Mouse (Mus musculus) CH12.LX (cell line): ENCODE data around the gene 2300003K06Rik. TPM values are rescaled to one million over a fixed set of nuclear protein-coding genes. Genes with fewer than 3 reads are reported as not detected.

Source experiments
- DNase-seq: peaks from one replicate; pipeline ENCODE4 v3.0.0-alpha.2; 2013; ENCODE audit errors: extremely low read depth
- H3K27ac ChIP-seq: 2 replicates; pipeline ENCODE4 v1.5.1; 2012; ENCODE audit warnings: low read depth, mild to moderate bottlenecking, control low read depth, moderate library complexity; ENCODE audit not compliant: insufficient read depth
- H3K27me3 ChIP-seq: replicated peaks from 2 replicates; pipeline ENCODE3; 2012; ENCODE audit warnings: inconsistent platforms
- H3K36me3 ChIP-seq, 2 experiments: replicated peaks in 1 of 2; 2 replicates each; pipeline versions ENCODE3 to v1.6.1; 2012; ENCODE audit warnings: inconsistent platforms in 1 of 2, low read length in 1 of 2, mild to moderate bottlenecking in 1 of 2, mixed read lengths in 1 of 2, moderate library complexity in 1 of 2; ENCODE audit not compliant: control insufficient read depth in 1 of 2, insufficient read depth in 1 of 2
- H3K4me1 ChIP-seq, 2 experiments: 2 replicates each; pipeline ENCODE4 v1.6.1; 2012; ENCODE audit warnings: inconsistent platforms in 1 of 2, moderate library complexity in 1 of 2; ENCODE audit not compliant: insufficient read depth in 2 of 2, control insufficient read depth in 1 of 2
- H3K4me2 ChIP-seq: 2 replicates; pipeline ENCODE4 v1.6.1; 2012; ENCODE audit warnings: low read depth, mild to moderate bottlenecking, control low read depth; ENCODE audit not compliant: poor library complexity, insufficient read depth, severe bottlenecking
- H3K4me3 ChIP-seq, 3 experiments: fragments of 150-350 bp in 1 of 3; sonication (generic) in 1 of 3; replicated peaks in 1 of 3; 2 replicates each; pipeline versions ENCODE3 to v1.5.1; 2011 to 2012; ENCODE audit warnings: low read depth in 2 of 3, low read length in 2 of 3, mild to moderate bottlenecking in 2 of 3, moderate library complexity in 2 of 3, control low read depth in 1 of 3, improper control_type of control experiment in 1 of 3, inconsistent platforms in 1 of 3, mixed read lengths in 1 of 3; ENCODE audit not compliant: poor library complexity in 1 of 3
- H3K79me2 ChIP-seq: replicated peaks from 2 replicates; pipeline ENCODE4 v1.6.1; 2012; ENCODE audit warnings: mild to moderate bottlenecking, moderate library complexity; ENCODE audit not compliant: control insufficient read depth, poor library complexity, insufficient read depth, severe bottlenecking; ENCODE audit errors: extremely low read depth
- H3K9ac ChIP-seq: 2 replicates; pipeline ENCODE4 v1.6.1; 2012; ENCODE audit warnings: low read depth, mild to moderate bottlenecking, control low read depth, moderate library complexity; ENCODE audit not compliant: insufficient read depth
- H3K9me3 ChIP-seq: replicated peaks from 2 replicates; pipeline ENCODE3; 2012; ENCODE audit warnings: low read length, inconsistent platforms, mixed read lengths
- BHLHE40 ChIP-seq: IDR thresholded peaks from 2 replicates; pipeline ENCODE4 v1.6.1; 2011; ENCODE audit warnings: mild to moderate bottlenecking, low read depth, low read length, improper control_type of control experiment
- CTCF ChIP-seq, 2 experiments: IDR thresholded peaks in 1 of 2; conservative IDR thresholded peaks in 1 of 2; 2 replicates each; pipeline ENCODE4 v1.5.1; 2011 to 2012; ENCODE audit warnings: low read depth in 2 of 2, low read length in 2 of 2, improper control_type of control experiment in 1 of 2, inconsistent platforms in 1 of 2, mild to moderate bottlenecking in 1 of 2, moderate library complexity in 1 of 2
- ETS1 ChIP-seq: conservative IDR thresholded peaks from 2 replicates; pipeline ENCODE4 v1.6.1; 2012; ENCODE audit warnings: low read depth, mild to moderate bottlenecking, inconsistent platforms, low read length, improper control_type of control experiment, moderate library complexity
- GABPA ChIP-seq: IDR thresholded peaks from 2 replicates; pipeline ENCODE4 v1.6.1; 2012; ENCODE audit warnings: low read depth, low read length, improper control_type of control experiment, inconsistent platforms; ENCODE audit not compliant: insufficient replicate concordance
- JUND ChIP-seq: conservative IDR thresholded peaks from 2 replicates; pipeline ENCODE4 v1.6.1; 2011; ENCODE audit warnings: low read depth, low read length, improper control_type of control experiment
- KAT2A ChIP-seq: IDR thresholded peaks from 2 replicates; pipeline ENCODE4 v1.6.1; 2012; ENCODE audit warnings: low read length, improper control_type of control experiment, inconsistent platforms; ENCODE audit not compliant: insufficient replicate concordance
- MAFK ChIP-seq: IDR thresholded peaks from 2 replicates; pipeline ENCODE4 v1.6.1; 2011; ENCODE audit warnings: low read length, improper control_type of control experiment; ENCODE audit not compliant: insufficient replicate concordance
- MAX ChIP-seq: IDR thresholded peaks from 2 replicates; pipeline ENCODE4 v1.6.1; 2011; ENCODE audit warnings: low read length, improper control_type of control experiment
- PAX5 ChIP-seq: IDR thresholded peaks from 2 replicates; pipeline ENCODE4 v1.6.1; 2012; ENCODE audit warnings: low read length, inconsistent platforms, mixed read lengths
- RAD21 ChIP-seq: IDR thresholded peaks from 2 replicates; pipeline ENCODE4 v1.6.1; 2011; ENCODE audit warnings: low read depth, mild to moderate bottlenecking, low read length, improper control_type of control experiment, moderate library complexity
- SMC3 ChIP-seq: IDR thresholded peaks from 2 replicates; pipeline ENCODE4 v1.6.1; 2011; ENCODE audit warnings: low read depth, low read length, improper control_type of control experiment
- TBP ChIP-seq: conservative IDR thresholded peaks from 2 replicates; pipeline ENCODE4 v1.6.1; 2011; ENCODE audit warnings: low read depth, low read length, improper control_type of control experiment
- UBTF ChIP-seq: IDR thresholded peaks from 2 replicates; pipeline ENCODE4 v1.6.1; 2012; ENCODE audit warnings: low read depth, mild to moderate bottlenecking, inconsistent platforms, low read length, improper control_type of control experiment, moderate library complexity
- USF1 ChIP-seq: IDR thresholded peaks from 2 replicates; pipeline ENCODE4 v1.6.1; 2014; ENCODE audit warnings: low read depth, mild to moderate bottlenecking, inconsistent platforms, low read length, improper control_type of control experiment
- dilution Hi-C: fragments of 300-500 bp; cut with MboI; formaldehyde crosslinking; loops from 2 replicates; pipeline ENCODE4 v1.14.3; 2020; ENCODE audit warnings: low sequenced_read_pairs; ENCODE audit not compliant: extremely low pct_unique_long_range_greater_than_20kb, extremely low pct_ligation_motif_present
- in situ Hi-C: fragments of 300-500 bp; cut with MboI; formaldehyde crosslinking; loops from 3 replicates; pipeline ENCODE4 v1.14.3; 2019; ENCODE audit warnings: low sequenced_read_pairs, low pct_ligation_motif_present, low pct_unique_long_range_greater_than_20kb, mixed read lengths
- polyA plus RNA-seq: library from polyadenylated mRNA; unstranded; fragments of >175 nt; gene quantifications from 2 replicates; pipeline ENCODE4 v1.2.1, GENCODE M21; 2012; ENCODE audit warnings: low read depth; ENCODE audit not compliant: insufficient read length
- total RNA-seq, 2 experiments: library from RNA; depleted of rRNA; stranded (reverse); fragments of 300-350 nt in 1 of 2; fragments of >200 nt in 1 of 2; gene quantifications; 2 replicates each; pipeline ENCODE4 v1.2.3; 2012 to 2014

2300003K06Rik gene
- total and polyA plus RNA-seq, 3 experiments = not detected

GRCm38 (mm10) chr11:99858761-99859160 is 20.9 kb upstream of the 2300003K06Rik start:
- Histone ChIP-seq H3K9ac (no peak overlapping the region), H3K9me3 (no peaks in the 10 kb centered on the region), H3K4me3 (no peak overlapping the region), H3K27me3 (peaks cover 64% of the 10 kb centered on the region), H3K36me3 (no peaks in the 10 kb centered on the region), H3K79me2 (no peaks in the 10 kb centered on the region), H3K4me2 (no peak overlapping the region), H3K4me1 (no peaks in the 10 kb centered on the region), H3K27ac (no peak overlapping the region)
- dilution Hi-C loops (no loop called here), in situ Hi-C loops (no loop called here)
- TF ChIP-seq MAFK (no peak), KAT2A (no peak), ETS1 (no peak), GABPA (no peak), JUND (no peak), SMC3 (no peak)
- no peak for DNase-seq

- no peak within 1 kb of the TSS for H3K27ac ChIP-seq
- no peak within 1 kb of the TSS for H3K9ac ChIP-seq
- H3K9me3 ChIP-seq = no peaks in the 10 kb centered on the region
- no peak within 1 kb of the TSS for H3K4me2 ChIP-seq
- dilution Hi-C loops = no loop called here
- TF ChIP-seq TBP (no peak), MAX (no peak), BHLHE40 (no peak), JUND (no peak), MAFK (no peak), USF1 (no peak)
- in situ Hi-C loops = no loop called here
- no peaks in the 10 kb centered on the region for H3K4me1 ChIP-seq
- no peak for DNase-seq
- no peaks in the 10 kb centered on the region for H3K79me2 ChIP-seq
- H3K36me3 ChIP-seq = no peaks in the 10 kb centered on the region
- no peak within 1 kb of the TSS for H3K4me3 ChIP-seq
- peaks cover 63% of the 10 kb centered on the region for H3K27me3 ChIP-seq
These were observed 19.8 kb upstream of the 2300003K06Rik start, which contains the start of gene Gm11568 for GRCm38 (mm10) chr11:99857617-99858016. Gene Gm11568, plus strand, starts transcription at chr11:99857917.

GRCm38 (mm10) chr11:99854121-99854520 is 16.3 kb upstream of the 2300003K06Rik start:
- dilution Hi-C loops (no loop called here), in situ Hi-C loops (no loop called here)
- DNase-seq = no peak

More at GRCm38 (mm10) chr11:99854121-99854520, 16.3 kb upstream of the 2300003K06Rik start:
- Histone ChIP-seq H3K79me2 (no peaks in the 10 kb centered on the region), H3K36me3 (no peaks in the 10 kb centered on the region), H3K4me2 (no peak overlapping the region), H3K9me3 (no peaks in the 10 kb centered on the region), H3K27ac (no peak overlapping the region), H3K27me3 (peaks cover 59% of the 10 kb centered on the region), H3K9ac (no peak overlapping the region), H3K4me3 (no peak overlapping the region), H3K4me1 (no peaks in the 10 kb centered on the region)
- TF ChIP-seq RAD21 (peak; percentile 31), MAFK (0 out of 2 replicates have a peak, but pooled peaks have one; percentile 45), PAX5 (no peak), CTCF (conservative IDR thresholded peaks at IDR 0.05 in 1 of 2, IDR thresholded peaks at IDR 0.05 in 1 of 2; ENCODE audit: low read depth in 2 of 2, low read length in 2 of 2) (peak in 1 of 2 experiments; percentile 53; a peak in 2 of 4 replicates), UBTF (no peak), SMC3 (peak; percentile 50)
- TF ChIP-seq, all 38 proteins: peak for 4
